Mouse (Mus musculus) embryonic fibroblast, embryonic 13.5 days (primary cell): ENCODE data around the gene Hand1. TPM values are rescaled to one million over a fixed set of nuclear protein-coding genes. Genes with fewer than 3 reads are reported as not detected.

Experiments used
- H3K27ac ChIP-seq: 2 replicates; pipeline ENCODE4 v1.5.1; 2012; ENCODE audit warnings: low read length, control low read depth, inconsistent platforms; ENCODE audit not compliant: insufficient read depth
- H3K4me1 ChIP-seq: 2 replicates; pipeline ENCODE4 v1.6.1; 2011; ENCODE audit warnings: low read length; ENCODE audit not compliant: control insufficient read depth, insufficient read depth
- H3K4me3 ChIP-seq: 2 replicates; pipeline ENCODE4 v1.5.1; 2011; ENCODE audit warnings: mild to moderate bottlenecking, control low read depth, low read length; ENCODE audit not compliant: insufficient read depth
- CTCF ChIP-seq: IDR thresholded peaks from 2 replicates; pipeline ENCODE4 v1.5.1; 2011; ENCODE audit warnings: mild to moderate bottlenecking, control low read depth, low read length, moderate library complexity, borderline replicate concordance; ENCODE audit not compliant: insufficient read depth
- POLR2A ChIP-seq: IDR thresholded peaks from 2 replicates; pipeline ENCODE4 v1.6.1; 2011; ENCODE audit warnings: low read depth, mild to moderate bottlenecking, control low read depth, low read length, moderate library complexity
- polyA plus RNA-seq: library from polyadenylated mRNA; stranded (reverse); fragments of >200 nt; gene quantifications from 2 replicates; pipeline ENCODE4 v1.2.4, GENCODE M21; 2011; ENCODE audit warnings: low read depth; ENCODE audit not compliant: missing spikeins, insufficient read length

Hand1 gene
- polyA plus RNA-seq, 1 experiment = 0.53 TPM

GRCm38 (mm10) chr11:57779824-57780223 is 52.8 kb downstream of the Hand1 start:
- H3K4me3 ChIP-seq = no peak overlapping the region
- H3K27ac ChIP-seq = no peak overlapping the region
- no peaks in the 10 kb centered on the region for H3K4me1 ChIP-seq
- no peak for TF ChIP-seq CTCF
- TF ChIP-seq POLR2A = no peak

Other genes with a start within 250 kb of the Hand1 start
- 48.3 and 51.8 TPM in 2 replicates for gene Galnt10, start 187.4 kb downstream of the Hand1 start, polyA plus RNA-seq
- gene Sap30l, start 31.2 kb downstream of the Hand1 start, polyA plus RNA-seq = 21.0 and 23.7 TPM in 2 replicates
- 89.9 and 94.4 TPM in 2 replicates for gene Larp1, start 176.2 kb upstream of the Hand1 start, polyA plus RNA-seq